Mouse (Mus musculus) heart, embryonic 13.5 days (tissue): ENCODE results near the gene Tirap. TPM values are rescaled to one million over a fixed set of nuclear protein-coding genes. Genes with fewer than 3 reads are reported as not detected.
"Not testable (repeated sequence)": the region's sequence is repeated elsewhere in the genome, so short reads cannot be mapped to it uniquely, and the experiment has no call there.

Source experiments
- ATAC-seq: fragments of 200-750 bp; cut with Nextera tagmentation; 2 replicates; pipeline ENCODE4 v1.8.0; 2017; ENCODE audit warnings: moderate TSS enrichment; ENCODE audit not compliant: insufficient number of reproducible peaks, low FRiP score, low TSS enrichment; ENCODE audit errors: extremely low read depth
- H3K27ac ChIP-seq: fragments of 300-500 bp; sonication (generic); replicated peaks from 2 replicates; pipeline ENCODE4 v1.5.1; 2015; ENCODE audit warnings: moderate library complexity, mild to moderate bottlenecking, inconsistent platforms
- H3K27me3 ChIP-seq: fragments of 300-500 bp; sonication (generic); replicated peaks from 2 replicates; pipeline ENCODE4 v1.6.1; 2015; ENCODE audit warnings: mild to moderate bottlenecking, inconsistent platforms
- H3K36me3 ChIP-seq: fragments of 300-500 bp; sonication (generic); 2 replicates; pipeline ENCODE4 v1.6.1; 2015; ENCODE audit warnings: mild to moderate bottlenecking, inconsistent platforms
- H3K4me1 ChIP-seq: fragments of 300-500 bp; sonication (generic); 2 replicates; pipeline ENCODE4 v1.6.1; 2015; ENCODE audit warnings: inconsistent platforms
- H3K4me2 ChIP-seq: fragments of 300-500 bp; sonication (generic); 2 replicates; pipeline ENCODE4 v1.6.1; 2015; ENCODE audit warnings: inconsistent platforms, mild to moderate bottlenecking, moderate library complexity
- H3K4me3 ChIP-seq: fragments of 300-500 bp; sonication (generic); 2 replicates; pipeline ENCODE4 v1.5.1; 2015; ENCODE audit warnings: moderate library complexity, mild to moderate bottlenecking, inconsistent platforms
- H3K9ac ChIP-seq: fragments of 300-500 bp; sonication (generic); 2 replicates; pipeline ENCODE4 v1.6.1; 2015; ENCODE audit warnings: inconsistent platforms, mild to moderate bottlenecking, moderate library complexity
- H3K9me3 ChIP-seq: fragments of 300-500 bp; sonication (generic); 2 replicates; pipeline ENCODE4 v1.6.1; 2016; ENCODE audit warnings: inconsistent platforms
- WGBS: fragments of 180-500 bp; shearing (Covaris S2); methylation state at CpG from one replicate; pipeline ENCODE4 v1.1.7; 2015; ENCODE audit warnings: mixed read lengths; 5-methylcytosine and 5-hydroxymethylcytosine counted together
- polyA plus RNA-seq: library from polyadenylated mRNA; unstranded; fragments of >200 nt; fragmentation: Nextera tagmentation; extraction: Ambion mirVana; gene quantifications from 2 replicates; pipeline ENCODE4 v1.2.1, GENCODE M21; 2015

The Tirap gene
- polyA plus RNA-seq, 1 experiment from 2014 or later = 8.1 TPM

- WGBS = 59% methylated on average over 5 of the region's 5 CpGs
- Histone ChIP-seq H3K4me3 (no peak overlapping the region), H3K27ac (no peak overlapping the region), H3K4me2 (no peak overlapping the region), H3K36me3 (peaks cover 23% of the 10 kb centered on the region), H3K9me3 (no peaks in the 10 kb centered on the region), H3K4me1 (peaks cover 7% of the 10 kb centered on the region; the same call in 1 of the 2 replicates), H3K27me3 (no peaks in the 10 kb centered on the region), H3K9ac (no peak overlapping the region)
- no peak for ATAC-seq
Measured at GRCm38 (mm10) chr9:35164142-35164874, 35.8 kb downstream of the Tirap start.

- Histone ChIP-seq H3K4me1 (peaks cover 7% of the 10 kb centered on the region; the same call in 1 of the 2 replicates), H3K27me3 (no peaks in the 10 kb centered on the region), H3K27ac (no peak overlapping the region), H3K4me2 (no peak overlapping the region), H3K36me3 (peaks cover 14% of the 10 kb centered on the region; the same call in 1 of the 2 replicates), H3K4me3 (no peak overlapping the region), H3K9me3 (no peaks in the 10 kb centered on the region), H3K9ac (no peak overlapping the region)
- no peak for ATAC-seq
- 80% methylated on average over 11 of the region's 11 CpGs for WGBS
Measured at GRCm38 (mm10) chr9:35163011-35163690, 36.9 kb downstream of the Tirap start.

GRCm38 (mm10) chr9:35161721-35162120, 38.4 kb downstream of the Tirap start:
- H3K4me1 ChIP-seq = peaks cover 8% of the 10 kb centered on the region
- H3K36me3 ChIP-seq = peaks cover 14% of the 10 kb centered on the region; the same call in 1 of the 2 replicates
- H3K27ac ChIP-seq = no peak overlapping the region
- no peaks in the 10 kb centered on the region for H3K27me3 ChIP-seq
- H3K4me2 ChIP-seq = no peak overlapping the region
- WGBS = 92% methylated on average over 7 of the region's 7 CpGs
- no peak overlapping the region for H3K4me3 ChIP-seq
- ATAC-seq = no peak
- no peak overlapping the region for H3K9ac ChIP-seq
- no peaks in the 10 kb centered on the region for H3K9me3 ChIP-seq

GRCm38 (mm10) chr9:35160662-35161061, 39.4 kb downstream of the Tirap start:
- no peak for ATAC-seq
- Histone ChIP-seq H3K9ac (no peak overlapping the region), H3K27ac (no peak overlapping the region), H3K4me3 (no peak overlapping the region), H3K9me3 (no peaks in the 10 kb centered on the region), H3K4me2 (no peak overlapping the region), H3K36me3 (peaks cover 14% of the 10 kb centered on the region; the same call in 1 of the 2 replicates), H3K27me3 (no peaks in the 10 kb centered on the region), H3K4me1 (peaks cover 16% of the 10 kb centered on the region)
- WGBS = 63% methylated on average over 2 of the region's 2 CpGs

GRCm38 (mm10) chr9:35158477-35158876, 41.6 kb downstream of the Tirap start:
- no peak overlapping the region for H3K9ac ChIP-seq
- H3K36me3 ChIP-seq = peaks cover 11% of the 10 kb centered on the region; the same call in 1 of the 2 replicates
- no peak for ATAC-seq
- no peaks in the 10 kb centered on the region for H3K27me3 ChIP-seq
- H3K9me3 ChIP-seq = no peaks in the 10 kb centered on the region
- no peak overlapping the region for H3K4me3 ChIP-seq
- WGBS = 81% methylated on average over 3 of the region's 3 CpGs
- H3K27ac ChIP-seq = no peak overlapping the region
- H3K4me1 ChIP-seq = peaks cover 16% of the 10 kb centered on the region
- no peak overlapping the region for H3K4me2 ChIP-seq

GRCm38 (mm10) chr9:35156862-35157261, 43.2 kb downstream of the Tirap start:
- ATAC-seq = no peak
- Histone ChIP-seq H3K4me2 (no peak overlapping the region), H3K4me3 (no peak overlapping the region), H3K9ac (no peak overlapping the region), H3K27ac (0 out of 2 replicates have a peak overlapping the region, but pooled peaks have one; percentile 5), H3K27me3 (no peaks in the 10 kb centered on the region), H3K36me3 (peaks cover under 1% of the 10 kb centered on the region; the same call in 1 of the 2 replicates), H3K9me3 (no peaks in the 10 kb centered on the region), H3K4me1 (peaks cover 16% of the 10 kb centered on the region)
- WGBS = 78% methylated on average over 4 of the region's 4 CpGs

- 82% methylated on average over 5 of the region's 5 CpGs for WGBS
- no peaks in the 10 kb centered on the region for H3K9me3 ChIP-seq
- no peak for ATAC-seq
Measured at GRCm38 (mm10) chr9:35156002-35156710, 43.9 kb downstream of the Tirap start.

GRCm38 (mm10) chr9:35152923-35153322, 47.2 kb downstream of the Tirap start:
- no peak overlapping the region for H3K9ac ChIP-seq
- H3K4me2 ChIP-seq = no peak overlapping the region
- ATAC-seq = no peak
- H3K36me3 ChIP-seq = no peaks in the 10 kb centered on the region
- 82% methylated on average over 1 of the region's 1 CpGs for WGBS
- no peak overlapping the region for H3K27ac ChIP-seq
- no peak overlapping the region for H3K4me3 ChIP-seq
- H3K27me3 ChIP-seq = no peaks in the 10 kb centered on the region
- peaks cover 9% of the 10 kb centered on the region for H3K4me1 ChIP-seq
- no peaks in the 10 kb centered on the region for H3K9me3 ChIP-seq

More at GRCm38 (mm10) chr9:35156002-35156710, 43.9 kb downstream of the Tirap start:
- Histone ChIP-seq H3K27me3 (no peaks in the 10 kb centered on the region), H3K27ac (peak overlapping the region; percentile 53; the same call in 1 of the 2 replicates), H3K4me2 (no peak overlapping the region), H3K36me3 (no peaks in the 10 kb centered on the region), H3K9ac (peak overlapping the region; percentile 30; the same call in 1 of the 2 replicates), H3K4me3 (no peak overlapping the region), H3K4me1 (peaks cover 16% of the 10 kb centered on the region)

GRCm38 (mm10) chr9:35148822-35149221, 51.3 kb downstream of the Tirap start:
- H3K27ac ChIP-seq, H3K9ac ChIP-seq, H3K4me1 ChIP-seq, H3K4me3 ChIP-seq, H3K4me2 ChIP-seq, ATAC-seq, H3K9me3 ChIP-seq, H3K27me3 ChIP-seq, H3K36me3 ChIP-seq: not testable (repeated sequence)

GRCm38 (mm10) chr9:35147261-35147660, 52.8 kb downstream of the Tirap start:
- not testable (repeated sequence) for H3K4me3 ChIP-seq, ATAC-seq, H3K4me2 ChIP-seq, H3K9ac ChIP-seq, H3K9me3 ChIP-seq, H3K27me3 ChIP-seq, H3K4me1 ChIP-seq, H3K27ac ChIP-seq, H3K36me3 ChIP-seq
- 93% methylated on average over 14 of the region's 14 CpGs for WGBS

- Histone ChIP-seq H3K4me3 (no peak overlapping the region), H3K4me2 (no peak overlapping the region), H3K4me1 (no peaks in the 10 kb centered on the region), H3K9ac (no peak overlapping the region), H3K27ac (no peak overlapping the region), H3K36me3 (no peaks in the 10 kb centered on the region), H3K9me3 (no peaks in the 10 kb centered on the region), H3K27me3 (no peaks in the 10 kb centered on the region)
- 75% methylated on average over 1 of the region's 1 CpGs for WGBS
- no peak for ATAC-seq
Measured at GRCm38 (mm10) chr9:35145829-35146228, 54.3 kb downstream of the Tirap start.
